Mouse (Mus musculus): ENCODE data around the gene Patz1.

Gene Patz1

DNA sequence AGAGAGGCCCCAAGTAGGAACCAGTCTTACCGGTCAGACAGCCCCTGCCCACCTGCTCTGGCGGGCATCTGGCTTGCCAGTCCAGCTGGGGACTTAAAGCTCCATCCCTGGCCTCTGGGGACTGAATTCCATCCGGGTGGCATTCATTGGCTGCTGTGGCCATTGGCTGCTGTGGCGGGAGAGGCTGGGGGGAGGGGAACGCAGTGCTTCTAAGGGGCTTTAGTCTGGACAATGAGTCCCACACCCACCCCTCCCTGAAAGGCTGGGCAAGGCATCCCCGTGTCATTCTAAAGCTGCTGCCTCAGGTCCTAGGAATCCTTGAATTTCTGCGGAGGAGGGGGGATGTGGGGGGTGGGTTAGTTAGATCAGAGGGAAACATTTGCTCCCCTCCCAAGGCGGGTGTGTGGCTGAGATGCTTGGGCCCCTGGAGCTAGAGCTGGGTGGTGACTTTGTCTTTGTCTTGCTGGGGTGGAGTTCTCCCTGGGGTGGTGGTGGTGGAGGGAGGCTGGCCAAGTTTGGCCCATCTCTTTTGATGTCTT lies 4.1 kb downstream of the Patz1 start:
- no peak for DNase-seq (ENCODE audit: low spot score)

- DNase-seq (ENCODE audit: low spot score), result no peak
These were observed 4.7 kb downstream of the Patz1 start for GRCm38 (mm10) chr11:3293361-3293760.

DNA sequence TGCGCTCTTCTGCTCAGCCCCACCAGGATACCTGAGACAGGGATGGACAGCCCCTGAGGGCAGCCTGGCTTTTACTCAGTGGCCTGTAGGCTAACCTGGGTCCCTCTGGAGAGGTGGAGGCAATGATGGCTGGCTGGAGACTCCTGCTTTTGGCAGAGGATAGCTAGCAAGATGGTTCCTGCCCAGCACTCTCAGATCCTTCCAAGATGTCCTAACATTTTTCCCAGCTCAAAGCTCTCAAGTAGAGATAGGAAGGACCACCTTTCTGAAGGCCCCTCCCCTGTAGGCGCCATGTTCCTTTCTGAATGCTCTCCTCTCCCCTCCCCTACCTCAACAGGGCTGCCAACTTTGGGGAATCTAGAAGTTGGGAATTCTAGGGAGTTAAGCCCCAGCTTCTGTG lies 6.0 kb downstream of the Patz1 start:
- no peak for DNase-seq (ENCODE audit: low spot score)

DNA sequence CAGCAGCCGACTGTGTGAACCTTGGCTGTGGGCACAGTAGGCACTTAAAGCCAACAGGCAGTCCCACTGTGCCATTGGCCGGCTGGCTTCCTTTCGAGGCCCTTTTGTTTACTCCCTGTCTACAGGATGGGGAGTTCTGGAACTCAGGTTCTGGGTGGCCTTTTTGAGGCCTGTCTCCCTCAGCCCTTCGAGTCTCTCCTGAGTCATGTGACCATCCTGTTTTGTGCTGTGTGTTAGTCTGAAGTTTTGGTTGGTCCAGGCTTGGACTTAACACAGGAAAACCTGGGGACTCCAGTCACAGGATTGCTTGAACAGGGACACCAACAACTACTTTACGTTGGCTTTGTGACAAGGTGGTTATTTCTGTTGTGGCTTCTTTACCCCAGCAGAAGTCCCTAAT lies 7.4 kb downstream of the Patz1 start:
- no peak for DNase-seq (ENCODE audit: low spot score)

GRCm38 (mm10) chr11:3297871-3298812 lies 9.5 kb downstream of the Patz1 start:
- no peak for DNase-seq (ENCODE audit: low spot score)

- no peak for DNase-seq (ENCODE audit: low spot score)
These were observed 10.1 kb downstream of the Patz1 start for GRCm38 (mm10) chr11:3298813-3299185.

- DNase-seq (ENCODE audit: low spot score), result no peak
These were observed 12.4 kb downstream of the Patz1 start for GRCm38 (mm10) chr11:3301075-3301474.

DNA sequence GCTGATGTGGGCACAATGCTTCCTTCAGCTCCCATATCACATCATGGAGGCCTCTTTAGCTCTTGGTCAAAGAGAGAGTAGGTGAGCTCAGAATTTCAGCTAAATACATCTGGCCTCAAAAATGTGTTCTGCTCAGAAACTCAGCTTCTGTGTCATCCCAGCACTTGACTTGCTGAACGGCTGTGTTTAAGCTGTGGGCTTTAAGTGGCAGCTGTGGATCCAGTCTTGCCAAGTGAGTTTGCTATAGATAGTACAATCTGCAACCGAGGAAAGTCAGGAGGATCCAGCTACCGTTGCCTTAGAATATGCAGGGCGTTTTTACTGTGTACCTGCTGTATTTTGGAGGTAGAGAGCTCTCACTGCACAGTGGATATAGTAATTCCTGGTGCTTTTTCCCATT lies 13.7 kb downstream of the Patz1 start:
- no peak for DNase-seq (ENCODE audit: low spot score)

- no peak for DNase-seq (ENCODE audit: low spot score)
These were observed 14.1 kb downstream of the Patz1 start for GRCm38 (mm10) chr11:3302792-3303191.

DNA sequence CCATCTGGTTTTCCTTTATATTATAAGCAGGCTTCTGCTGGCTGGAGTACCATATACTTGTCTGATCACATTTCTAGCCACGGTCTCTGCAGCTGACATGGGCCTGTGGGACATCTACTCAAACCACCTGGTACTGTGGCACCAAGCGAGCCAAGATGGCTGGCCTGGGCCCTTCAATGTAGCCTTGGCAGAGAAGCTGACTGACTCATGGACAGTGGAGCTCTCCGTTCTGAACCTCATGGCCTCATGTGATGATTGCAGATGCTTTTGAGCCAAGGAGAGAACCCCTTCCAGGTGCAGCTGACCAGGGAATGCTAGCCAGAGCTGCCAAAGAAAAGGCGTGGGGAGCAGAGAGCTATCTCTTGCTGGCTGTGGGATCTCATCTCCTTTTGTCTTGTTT lies 17.1 kb downstream of the Patz1 start:
- DNase-seq (ENCODE audit: low spot score), result no peak

GRCm38 (mm10) chr11:3307875-3308274 lies 19.2 kb downstream of the Patz1 start:
- no peak for DNase-seq (ENCODE audit: low spot score)

DNA sequence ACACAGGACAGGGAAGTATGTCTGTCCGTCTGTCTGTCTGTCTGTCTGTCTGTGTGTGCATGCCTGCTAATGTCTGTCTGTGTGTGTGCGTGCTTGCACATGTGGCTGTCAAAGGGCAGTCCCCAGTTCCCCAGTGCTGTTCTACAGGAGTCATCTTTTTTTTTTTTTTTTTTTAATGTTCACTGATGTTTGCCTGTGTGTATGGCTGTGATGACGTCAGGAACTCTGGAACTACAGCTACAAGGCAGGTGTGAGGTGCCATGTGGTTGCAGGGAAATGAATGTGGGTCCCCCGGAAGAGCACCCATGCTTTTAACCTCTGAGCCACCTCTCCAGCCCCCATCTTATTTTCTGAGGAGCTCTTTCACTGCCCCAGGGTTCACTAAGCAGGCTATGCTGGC lies 21.2 kb downstream of the Patz1 start:
- DNase-seq (ENCODE audit: low spot score), result no peak

DNA sequence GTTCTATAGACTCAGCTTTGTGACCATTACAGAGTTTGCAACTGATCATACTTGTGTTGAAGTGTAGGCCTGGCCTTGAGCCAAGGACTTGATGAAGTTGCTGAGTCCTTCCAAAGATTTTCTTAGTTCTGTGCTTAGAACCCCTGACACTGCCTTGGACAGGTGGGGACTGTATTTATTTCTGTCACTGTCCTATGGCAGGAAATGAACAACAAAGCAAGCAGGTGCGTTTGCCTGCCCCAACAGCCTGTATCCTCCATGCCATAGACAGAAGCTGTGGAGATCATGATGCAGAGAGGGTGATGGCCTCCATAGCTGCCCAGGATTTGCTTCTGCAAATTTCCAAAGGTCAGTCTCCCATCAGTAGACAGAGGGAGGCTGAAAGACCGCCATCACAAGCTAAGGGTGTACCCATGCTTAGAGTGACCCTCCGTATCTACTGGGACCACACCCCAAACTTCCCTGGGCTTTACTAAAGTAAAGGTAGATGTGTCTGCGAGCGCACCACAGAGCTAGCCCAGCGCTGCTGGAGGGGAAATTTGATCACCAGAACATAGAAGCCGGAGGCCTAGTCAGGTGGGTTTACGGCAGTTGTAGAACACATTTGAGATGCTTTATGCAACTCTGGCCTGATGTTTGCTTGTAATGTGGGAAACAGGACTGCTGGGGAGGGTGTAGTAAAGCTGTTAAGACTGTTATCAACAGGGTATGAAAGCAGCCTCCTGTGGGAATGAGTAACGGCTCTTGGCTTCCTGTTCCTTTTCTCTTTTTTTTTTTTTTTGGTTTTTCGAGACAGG lies 22.3 kb downstream of the Patz1 start:
- no peak for DNase-seq (ENCODE audit: low spot score)

DNA sequence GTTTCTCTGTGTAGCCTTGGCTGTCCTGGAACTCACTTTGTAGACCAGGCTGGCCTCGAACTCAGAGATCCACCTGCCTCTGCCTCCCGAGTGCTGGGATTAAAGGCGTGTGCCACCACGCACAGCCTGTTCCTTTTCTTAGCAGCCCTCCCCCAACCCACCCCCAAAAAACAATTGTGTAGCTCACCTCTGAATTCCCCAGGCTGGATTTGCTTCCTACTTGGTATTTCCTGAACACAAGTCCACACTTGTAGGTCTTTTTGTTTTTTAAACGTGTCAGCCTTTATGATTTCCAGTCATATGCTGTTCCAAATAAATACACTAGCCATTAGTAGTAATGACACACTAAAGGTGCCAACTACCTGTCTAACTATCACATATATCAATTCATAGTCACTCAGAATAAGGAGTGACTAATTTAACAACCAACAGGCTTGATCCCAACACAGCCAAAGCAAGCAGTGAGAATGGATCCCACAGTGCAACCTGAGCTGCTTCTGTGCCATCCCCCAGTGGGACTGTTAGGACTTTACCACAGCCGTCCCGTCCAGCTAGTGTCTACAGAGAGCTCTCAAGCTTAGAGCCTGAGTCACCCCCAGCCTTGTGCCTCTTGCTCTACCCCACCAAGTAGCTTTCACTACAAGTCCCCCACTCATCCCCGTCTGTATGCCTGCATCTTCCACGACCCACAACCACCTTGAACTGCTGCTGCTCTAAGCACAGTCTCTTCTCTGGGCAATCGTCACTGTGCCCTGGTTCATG lies 23.1 kb downstream of the Patz1 start:
- no peak for DNase-seq (ENCODE audit: low spot score)

GRCm38 (mm10) chr11:3313294-3313693 lies 24.6 kb downstream of the Patz1 start:
- no peak for DNase-seq (ENCODE audit: low spot score)

DNA sequence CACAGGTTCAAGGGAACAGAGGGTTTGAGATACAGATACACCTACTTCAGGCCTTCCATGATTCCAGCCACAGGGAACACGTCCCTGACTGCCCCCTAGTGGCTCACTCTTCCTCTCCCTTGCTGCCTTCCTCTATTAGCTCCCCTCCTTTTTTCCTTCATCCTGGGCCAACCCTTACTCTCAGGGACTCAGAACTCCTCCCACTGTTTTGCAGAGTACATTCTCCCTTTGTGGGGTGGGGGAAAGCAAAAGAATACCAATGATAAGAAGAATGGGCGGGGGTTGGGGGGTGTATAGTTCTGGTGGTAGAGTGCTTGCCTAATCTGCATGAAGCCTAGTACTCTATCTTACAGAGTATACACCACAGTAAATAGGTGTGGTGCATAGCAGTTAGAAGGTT lies 25.5 kb downstream of the Patz1 start:
- DNase-seq (ENCODE audit: low spot score), result no peak

DNA sequence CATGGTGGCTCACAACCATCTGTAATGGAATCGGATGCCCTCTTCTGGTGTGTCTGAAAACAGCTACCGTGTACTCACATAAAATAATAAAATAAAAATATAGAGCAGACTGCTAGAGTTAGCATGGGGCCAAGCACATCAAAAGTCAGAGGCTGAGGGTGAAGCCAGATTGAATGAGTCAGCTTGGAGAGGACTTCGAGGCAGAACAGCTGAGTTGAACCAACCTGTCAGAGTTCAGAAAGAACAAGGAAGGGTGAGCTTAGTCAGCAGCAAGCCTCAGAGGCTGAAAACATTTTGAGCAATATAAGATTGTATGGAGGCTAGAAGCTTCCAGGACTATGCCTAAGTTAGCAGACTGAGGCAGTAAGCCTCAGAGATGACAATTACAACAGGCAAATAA lies 29.6 kb downstream of the Patz1 start:
- DNase-seq (ENCODE audit: low spot score), result no peak

GRCm38 (mm10) chr11:3328271-3328670 lies 39.6 kb downstream of the Patz1 start:
- DNase-seq (ENCODE audit: low spot score), result no peak

DNA sequence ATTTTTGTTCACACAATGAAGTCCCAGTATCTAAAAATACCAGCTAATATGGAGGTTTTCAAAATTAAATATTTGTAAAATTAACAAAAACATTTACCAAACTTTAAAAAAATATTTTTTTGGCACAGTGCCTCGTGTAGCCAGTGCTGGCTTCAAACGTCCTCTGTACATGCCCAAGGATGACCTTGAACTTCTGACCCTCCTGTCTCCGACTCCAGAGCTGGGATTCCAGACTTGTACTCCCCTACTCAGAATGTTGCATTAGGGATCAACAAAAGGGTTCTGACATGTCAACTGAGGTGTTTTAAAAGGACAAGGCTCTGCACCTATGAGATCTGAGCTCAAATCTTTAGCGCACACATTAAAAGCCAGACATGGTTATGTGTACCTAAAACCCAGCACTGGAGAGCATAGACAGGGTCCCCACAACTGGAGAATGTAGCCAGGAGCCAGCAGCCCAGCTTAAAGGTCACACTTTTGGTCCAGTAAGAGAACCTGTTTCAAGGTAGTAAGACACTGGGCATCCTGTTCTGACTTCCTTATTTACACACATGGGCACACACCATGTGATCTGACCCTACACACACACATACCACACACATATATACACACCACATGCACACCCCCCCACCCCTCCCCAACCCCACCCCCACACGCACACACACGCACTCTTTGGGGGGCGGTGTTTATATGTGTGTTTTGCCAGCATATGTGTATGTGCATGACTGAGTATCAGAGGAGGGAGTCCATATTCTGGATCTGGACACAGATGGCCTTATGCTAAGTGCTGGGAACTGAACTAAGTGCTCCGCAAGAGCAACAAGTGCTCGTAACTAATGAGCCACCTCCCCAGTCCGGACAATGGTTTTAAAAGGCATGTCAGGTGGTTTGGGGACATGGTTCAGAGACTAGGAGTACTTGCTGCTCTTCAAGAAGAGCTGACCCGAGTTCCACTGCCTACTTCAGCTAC lies 40.4 kb downstream of the Patz1 start:
- no peak for DNase-seq (ENCODE audit: low spot score)

DNA sequence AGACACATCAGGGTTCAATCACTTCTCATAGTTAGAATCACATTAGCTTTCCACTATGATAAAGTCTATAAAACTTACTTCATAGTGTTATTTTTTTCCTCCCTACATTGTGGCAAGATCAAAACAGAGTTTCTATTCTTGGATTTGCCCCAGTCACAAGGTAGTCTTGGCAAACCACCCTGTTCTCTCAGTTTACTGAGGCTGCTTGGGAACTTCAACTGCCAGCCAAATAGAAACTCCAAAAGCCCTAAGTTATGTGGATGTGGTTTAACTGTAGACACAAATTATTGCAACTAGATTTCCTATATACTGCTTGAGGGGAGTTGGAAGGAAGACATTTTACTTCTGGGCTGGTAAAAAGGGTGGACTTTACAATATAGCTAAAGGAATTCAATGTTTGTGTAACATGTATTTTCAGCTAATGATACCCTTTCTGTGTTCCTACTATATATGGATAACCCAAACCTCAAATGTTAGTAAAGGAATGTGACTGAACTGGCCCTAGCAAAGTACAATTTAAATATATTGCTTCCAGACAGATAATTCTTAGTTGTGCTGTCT lies 41.3 kb downstream of the Patz1 start, which contains the start of gene Pik3ip1:
Gene Pik3ip1, plus strand, starts transcription at position 511 of the 561 bp plus-strand sequence.
- DNase-seq (ENCODE audit: low spot score), result no peak

DNA sequence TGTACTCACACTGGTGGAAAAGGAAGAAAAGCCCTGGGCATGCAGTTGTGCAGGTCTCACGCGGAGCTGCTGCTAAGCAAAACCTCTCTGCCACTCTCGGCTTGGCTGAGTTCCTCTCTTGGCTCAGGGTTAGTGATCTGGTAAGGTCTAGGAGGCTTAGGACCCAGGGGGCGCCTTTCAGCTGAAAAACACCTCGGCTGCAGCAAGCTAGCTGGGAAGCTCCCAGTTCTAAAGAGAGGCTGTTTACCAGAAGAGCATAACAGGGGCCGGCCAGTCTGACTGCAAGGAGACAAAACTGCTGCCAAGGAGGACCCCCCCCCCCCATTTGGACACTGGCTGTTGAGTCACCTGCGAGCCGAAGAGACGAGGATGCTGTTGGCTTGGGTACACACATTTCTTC lies 41.9 kb downstream of the Patz1 start:
- DNase-seq (ENCODE audit: low spot score), result peak; percentile 78
